Comparison of ENCODE assay signal across 23 mouse cellular contexts in genomic region chr17:67728751-67729150, GRCm38 (mm10). TPM values are rescaled to one million over a fixed set of nuclear protein-coding genes. Genes with fewer than 3 reads are reported as not detected.
DNase-seq lines count a peak whose midpoint lies in the region; ATAC-seq lines count a peak whose summit lies in the region.
"Had no signal": no experiment of that assay in that cellular context is flagged by ENCODE, and none has a peak within 500 bp of the region (broad histone marks: within the 10 kb centered on the region; RNA-seq: fewer than 3 reads in every experiment).

No protein-coding gene starts in this region.

- no peaks in the 10 kb centered on the region for H3K9me3 ChIP-seq in liver, embryonic 13.5 days (replicated peaks)
- no peaks in the 10 kb centered on the region for H3K9me3 ChIP-seq in liver, embryonic 11.5 days (ENCODE audit: control insufficient read depth, low read length)
- no peaks in the 10 kb centered on the region for H3K9me3 ChIP-seq in kidney, embryonic 14.5 days (ENCODE audit: control insufficient read depth, low read length)
- H3K9me3 ChIP-seq: forebrain, embryonic 13.5 days; hindbrain, embryonic 15.5 days; limb, embryonic 10.5 days; lung, embryonic 15.5 days; midbrain, embryonic 13.5 days had no signal

- no peak overlapping the region for H3K4me3 ChIP-seq in liver, embryonic 13.5 days (replicated peaks)
- H3K4me3 ChIP-seq in liver, embryonic 11.5 days (ENCODE audit: low read depth, low read length), result no peak overlapping the region
- H3K4me3 ChIP-seq in kidney, embryonic 14.5 days (ENCODE audit: low read length), result no peak overlapping the region
- H3K4me3 ChIP-seq: forebrain, embryonic 13.5 days; gastrocnemius, adult 2 months; hindbrain, embryonic 15.5 days; left cerebral cortex, adult 2 months; limb, embryonic 10.5 days; lung, embryonic 15.5 days; megakaryocyte, embryonic 14.5 days; midbrain, embryonic 13.5 days had no signal

- no peaks in the 10 kb centered on the region for H3K36me3 ChIP-seq in liver, embryonic 13.5 days
- no peaks in the 10 kb centered on the region for H3K36me3 ChIP-seq in liver, embryonic 11.5 days (ENCODE audit: control insufficient read depth, insufficient read depth, low read length)
- H3K36me3 ChIP-seq in kidney, embryonic 14.5 days (ENCODE audit: control insufficient read depth, insufficient read depth, low read length), result no peaks in the 10 kb centered on the region
- H3K36me3 ChIP-seq: G1E; hindbrain, embryonic 15.5 days; limb, embryonic 10.5 days; lung, embryonic 15.5 days had no signal

- no peaks in the 10 kb centered on the region for H3K27me3 ChIP-seq in liver, embryonic 13.5 days
- no peaks in the 10 kb centered on the region for H3K27me3 ChIP-seq in liver, embryonic 11.5 days (replicated peaks; ENCODE audit: control insufficient read depth, insufficient read depth, low read length)
- no peaks in the 10 kb centered on the region for H3K27me3 ChIP-seq in kidney, embryonic 14.5 days (ENCODE audit: control insufficient read depth, insufficient read depth, low read length)
- H3K27me3 ChIP-seq: CH12.LX; forebrain, embryonic 13.5 days; hindbrain, embryonic 15.5 days; lung, embryonic 15.5 days; megakaryocyte, embryonic 14.5 days; midbrain, embryonic 13.5 days had no signal

- H3K4me1 ChIP-seq in liver, embryonic 13.5 days (replicated peaks), result no peaks in the 10 kb centered on the region
- peaks cover 3% of the 10 kb centered on the region; the same call in 1 of the 2 replicates for H3K4me1 ChIP-seq in liver, embryonic 11.5 days (replicated peaks; ENCODE audit: control insufficient read depth, insufficient read depth, low read length)
- peaks cover 30% of the 10 kb centered on the region; the same call in 1 of the 2 replicates for H3K4me1 ChIP-seq in kidney, embryonic 14.5 days (ENCODE audit: control insufficient read depth, insufficient read depth, low read length)
- H3K4me1 ChIP-seq: megakaryocyte, embryonic 14.5 days had no signal

- WGBS in liver, embryonic 13.5 days (ENCODE audit: insufficient replicate concordance), result 47% methylated on average over 7 of the region's 7 CpGs
- WGBS in liver, embryonic 11.5 days, result 56% methylated on average over 7 of the region's 7 CpGs
- WGBS in kidney, embryonic 14.5 days, result 25% methylated on average over 7 of the region's 7 CpGs

- H3K9ac ChIP-seq in liver, embryonic 13.5 days, result no peak overlapping the region
- H3K9ac ChIP-seq in liver, embryonic 11.5 days (ENCODE audit: low read depth, low read length), result no peak overlapping the region
- H3K9ac ChIP-seq in kidney, embryonic 14.5 days (ENCODE audit: low read depth, low read length), result no peak overlapping the region
- H3K9ac ChIP-seq: forebrain, embryonic 13.5 days; hindbrain, embryonic 15.5 days; lung, embryonic 15.5 days; midbrain, embryonic 13.5 days had no signal

- peak; percentile 39; the same call in 1 of the 2 replicates for ATAC-seq in liver, embryonic 13.5 days (ENCODE audit: low read depth)
- no peak for ATAC-seq in liver, embryonic 11.5 days (replicated peaks; ENCODE audit: low FRiP score)
- ATAC-seq in kidney, embryonic 14.5 days (ENCODE audit: low FRiP score, low TSS enrichment), result peak; percentile 74
- ATAC-seq: forebrain, embryonic 13.5 days; midbrain, embryonic 13.5 days had no signal

- no peak overlapping the region for H3K4me2 ChIP-seq in liver, embryonic 13.5 days
- H3K4me2 ChIP-seq in liver, embryonic 11.5 days, result no peak overlapping the region
- H3K4me2 ChIP-seq in kidney, embryonic 14.5 days (replicated peaks; ENCODE audit: low read depth, low read length), result no peak overlapping the region
- H3K4me2 ChIP-seq: forebrain, embryonic 13.5 days; hindbrain, embryonic 15.5 days; lung, embryonic 15.5 days; midbrain, embryonic 13.5 days had no signal

- DNase-seq in liver, embryonic 13.5 days, result no peak
- DNase-seq in liver, embryonic 11.5 days (ENCODE audit: low spot score), result no peak
- peak; percentile 50 to 63 for DNase-seq in kidney, postnatal 25 days
- DNase-seq in thymus, postnatal 10 days (ENCODE audit: low spot score in 2 of 2), result no peak
- DNase-seq in urinary bladder, adult 18-20 months (ENCODE audit: low spot score in 2 of 2), result no peak
- no peak for DNase-seq in cerebellum, adult 8-10 months
- DNase-seq in retina, postnatal 1 day, result no peak
- DNase-seq: adrenal gland, adult 2 months; cerebellum, adult 11-12 months; cerebellum, postnatal 14 days; gastrocnemius, adult 2 months; lung, postnatal 36 days; thymus, adult 2 months had no signal

- no peak overlapping the region for H3K27ac ChIP-seq in liver, embryonic 13.5 days
- H3K27ac ChIP-seq in liver, embryonic 11.5 days (ENCODE audit: low read depth, low read length), result no peak overlapping the region
- H3K27ac ChIP-seq in kidney, embryonic 14.5 days (ENCODE audit: low read depth, low read length), result peak overlapping the region; percentile 73; the same call in 1 of the 2 replicates
- H3K27ac ChIP-seq: forebrain, embryonic 13.5 days; gastrocnemius, adult 2 months; hindbrain, embryonic 15.5 days; left cerebral cortex, adult 2 months; limb, embryonic 10.5 days; lung, embryonic 15.5 days; midbrain, embryonic 13.5 days had no signal

RNA-seq across cellular contexts. Expression of gene Lama1, which starts 31.7 kb away (rescaled TPM):
- 0.74 and 1.0 TPM in 2 replicates for polyA plus RNA-seq in liver, embryonic 13.5 days (2015; fragmentation: Nextera tagmentation; extraction: Ambion mirVana)
- 2.8 and 4.3 TPM in 2 replicates for polyA plus RNA-seq in liver, embryonic 11.5 days (2014; fragmentation: Nextera tagmentation; extraction: Ambion mirVana)
- polyA plus RNA-seq in kidney, embryonic 14.5 days (2014; fragmentation: Nextera tagmentation; extraction: Ambion mirVana), result 31.0 and 60.4 TPM in 2 replicates
- polyA plus RNA-seq: G1E had no signal

Comparison
In these comparisons a context has a peak if more than half of its experiments do, and no peak if none do; other contexts are left out.
1. DNase-seq: peak in kidney, postnatal 25 days (2 of 2); none in liver, embryonic 13.5 days (single experiment), liver, embryonic 11.5 days (single experiment), thymus, postnatal 10 days (0 of 2), urinary bladder, adult 18-20 months (0 of 2), cerebellum, adult 8-10 months (single experiment) and retina, postnatal 1 day (single experiment).